Mouse (Mus musculus): ENCODE measurements around the gene Patz1. TPM values are rescaled to one million over a fixed set of nuclear protein-coding genes. Genes with fewer than 3 reads are reported as not detected.

Gene Patz1
- polyA plus RNA-seq, 1 experiment from 2014 or later, result 11.5 TPM

DNA sequence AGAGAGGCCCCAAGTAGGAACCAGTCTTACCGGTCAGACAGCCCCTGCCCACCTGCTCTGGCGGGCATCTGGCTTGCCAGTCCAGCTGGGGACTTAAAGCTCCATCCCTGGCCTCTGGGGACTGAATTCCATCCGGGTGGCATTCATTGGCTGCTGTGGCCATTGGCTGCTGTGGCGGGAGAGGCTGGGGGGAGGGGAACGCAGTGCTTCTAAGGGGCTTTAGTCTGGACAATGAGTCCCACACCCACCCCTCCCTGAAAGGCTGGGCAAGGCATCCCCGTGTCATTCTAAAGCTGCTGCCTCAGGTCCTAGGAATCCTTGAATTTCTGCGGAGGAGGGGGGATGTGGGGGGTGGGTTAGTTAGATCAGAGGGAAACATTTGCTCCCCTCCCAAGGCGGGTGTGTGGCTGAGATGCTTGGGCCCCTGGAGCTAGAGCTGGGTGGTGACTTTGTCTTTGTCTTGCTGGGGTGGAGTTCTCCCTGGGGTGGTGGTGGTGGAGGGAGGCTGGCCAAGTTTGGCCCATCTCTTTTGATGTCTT lies 4.1 kb downstream of the Patz1 start:
- peak overlapping the region; percentile 93 for H3K27ac ChIP-seq (replicated peaks)
- H3K9me3 ChIP-seq (replicated peaks), result no peaks in the 10 kb centered on the region
- H3K36me3 ChIP-seq (replicated peaks), result peaks cover 43% of the 10 kb centered on the region
- H3K9ac ChIP-seq, result peak overlapping the region; percentile 81
- WGBS (ENCODE audit: insufficient replicate concordance), result 2% methylated on average over 8 of the region's 8 CpGs
- H3K4me1 ChIP-seq (replicated peaks), result peaks cover 82% of the 10 kb centered on the region
- ATAC-seq (ENCODE audit: insufficient read depth), result no peak
- H3K4me2 ChIP-seq, result peak overlapping the region; percentile 100
- peak overlapping the region; percentile 94 for H3K4me3 ChIP-seq (replicated peaks)
- H3K27me3 ChIP-seq, result peaks cover 14% of the 10 kb centered on the region

DNA sequence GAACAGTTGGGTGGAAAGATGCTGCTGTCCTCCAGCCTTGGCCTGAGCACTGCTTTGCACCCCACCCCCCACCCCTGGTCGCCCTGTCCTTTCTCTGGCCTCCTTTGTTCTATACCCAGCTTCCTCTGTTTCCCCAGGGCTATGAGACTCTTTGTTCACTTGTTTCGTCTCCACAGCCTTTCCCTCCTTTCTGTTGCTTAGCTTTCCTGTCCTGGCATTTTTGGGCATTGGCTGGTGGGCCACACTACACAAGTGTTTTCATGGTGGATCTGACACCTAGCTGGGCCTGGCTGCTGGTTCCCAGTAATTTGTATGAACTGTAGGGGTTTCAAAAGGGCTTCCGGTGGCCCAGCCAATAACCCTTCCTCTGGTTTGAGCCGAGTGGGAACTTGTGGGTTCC lies 4.7 kb downstream of the Patz1 start:
- Histone ChIP-seq H3K27me3 (peaks cover 9% of the 10 kb centered on the region), H3K36me3 (replicated peaks) (peaks cover 48% of the 10 kb centered on the region), H3K4me3 (replicated peaks) (peak overlapping the region; percentile 94), H3K9me3 (replicated peaks) (no peaks in the 10 kb centered on the region), H3K9ac (peak overlapping the region; percentile 81), H3K4me1 (replicated peaks) (peaks cover 76% of the 10 kb centered on the region), H3K27ac (replicated peaks) (peak overlapping the region; percentile 93), H3K4me2 (peak overlapping the region; percentile 100)
- 43% methylated on average over 4 of the region's 4 CpGs for WGBS (ENCODE audit: insufficient replicate concordance)
- ATAC-seq (ENCODE audit: insufficient read depth), result no peak

DNA sequence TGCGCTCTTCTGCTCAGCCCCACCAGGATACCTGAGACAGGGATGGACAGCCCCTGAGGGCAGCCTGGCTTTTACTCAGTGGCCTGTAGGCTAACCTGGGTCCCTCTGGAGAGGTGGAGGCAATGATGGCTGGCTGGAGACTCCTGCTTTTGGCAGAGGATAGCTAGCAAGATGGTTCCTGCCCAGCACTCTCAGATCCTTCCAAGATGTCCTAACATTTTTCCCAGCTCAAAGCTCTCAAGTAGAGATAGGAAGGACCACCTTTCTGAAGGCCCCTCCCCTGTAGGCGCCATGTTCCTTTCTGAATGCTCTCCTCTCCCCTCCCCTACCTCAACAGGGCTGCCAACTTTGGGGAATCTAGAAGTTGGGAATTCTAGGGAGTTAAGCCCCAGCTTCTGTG lies 6.0 kb downstream of the Patz1 start:
- no peak for ATAC-seq (ENCODE audit: insufficient read depth)
- Histone ChIP-seq H3K9me3 (replicated peaks) (no peaks in the 10 kb centered on the region), H3K4me1 (replicated peaks) (peaks cover 64% of the 10 kb centered on the region), H3K4me2 (0 out of 2 replicates have a peak overlapping the region, but pooled peaks have one; percentile 100), H3K9ac (no peak overlapping the region), H3K27ac (replicated peaks) (no peak overlapping the region), H3K36me3 (replicated peaks) (peaks cover 61% of the 10 kb centered on the region), H3K27me3 (no peaks in the 10 kb centered on the region), H3K4me3 (replicated peaks) (no peak overlapping the region)
- WGBS (ENCODE audit: insufficient replicate concordance), result 75% methylated on average over 2 of the region's 2 CpGs

DNA sequence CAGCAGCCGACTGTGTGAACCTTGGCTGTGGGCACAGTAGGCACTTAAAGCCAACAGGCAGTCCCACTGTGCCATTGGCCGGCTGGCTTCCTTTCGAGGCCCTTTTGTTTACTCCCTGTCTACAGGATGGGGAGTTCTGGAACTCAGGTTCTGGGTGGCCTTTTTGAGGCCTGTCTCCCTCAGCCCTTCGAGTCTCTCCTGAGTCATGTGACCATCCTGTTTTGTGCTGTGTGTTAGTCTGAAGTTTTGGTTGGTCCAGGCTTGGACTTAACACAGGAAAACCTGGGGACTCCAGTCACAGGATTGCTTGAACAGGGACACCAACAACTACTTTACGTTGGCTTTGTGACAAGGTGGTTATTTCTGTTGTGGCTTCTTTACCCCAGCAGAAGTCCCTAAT lies 7.4 kb downstream of the Patz1 start:
- no peak for ATAC-seq (ENCODE audit: insufficient read depth)
- Histone ChIP-seq H3K27ac (replicated peaks) (no peak overlapping the region), H3K4me1 (replicated peaks) (peaks cover 53% of the 10 kb centered on the region), H3K27me3 (no peaks in the 10 kb centered on the region), H3K9me3 (replicated peaks) (no peaks in the 10 kb centered on the region), H3K36me3 (replicated peaks) (peaks cover 74% of the 10 kb centered on the region), H3K9ac (no peak overlapping the region), H3K4me3 (replicated peaks) (no peak overlapping the region), H3K4me2 (no peak overlapping the region)
- WGBS (ENCODE audit: insufficient replicate concordance), result 62% methylated on average over 5 of the region's 5 CpGs

DNA sequence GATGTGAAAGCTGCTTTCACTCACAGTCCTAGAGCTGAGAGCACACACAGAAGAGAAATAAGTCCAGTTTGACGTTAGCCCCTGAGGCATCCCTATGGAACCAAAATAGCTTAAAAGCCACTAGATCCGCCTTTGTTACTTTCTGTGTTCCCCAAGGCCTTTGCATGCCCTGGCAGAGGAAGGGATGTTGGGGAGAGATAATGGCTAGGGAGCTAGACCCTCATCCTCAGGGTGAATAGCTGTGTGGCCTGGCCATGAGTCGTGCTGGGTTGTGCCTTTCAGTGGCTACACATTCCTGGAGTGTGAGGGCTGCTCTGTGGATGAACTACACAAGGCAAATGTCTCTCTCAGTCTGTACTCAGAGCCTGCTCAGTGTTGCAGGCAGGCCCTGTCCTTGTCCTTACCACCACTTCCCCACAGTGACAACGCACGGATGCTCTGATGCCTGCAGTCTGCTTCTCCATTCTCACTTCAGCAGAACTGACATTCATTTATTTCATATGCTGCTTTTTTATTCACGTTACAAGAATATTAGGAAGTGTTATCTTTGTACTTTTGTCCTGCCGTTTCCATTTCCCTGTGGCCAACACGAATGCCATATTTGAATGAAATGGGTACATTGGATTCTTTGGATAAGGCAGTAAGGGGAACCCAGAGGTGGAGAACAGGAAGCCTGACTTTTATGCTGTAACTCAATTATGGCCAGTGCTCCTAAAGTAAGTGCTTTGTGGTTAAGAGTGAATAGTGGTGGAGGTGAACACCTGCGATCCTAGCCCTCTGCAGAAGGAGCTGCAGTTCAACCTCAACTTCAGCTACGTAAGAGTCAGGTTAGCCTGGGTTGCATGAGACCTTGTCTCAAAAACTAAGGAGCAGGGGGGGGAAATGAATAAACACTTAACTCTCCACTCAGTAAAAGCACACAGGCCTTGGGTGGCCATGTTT lies 9.5 kb downstream of the Patz1 start:
- Histone ChIP-seq H3K27me3 (no peaks in the 10 kb centered on the region), H3K36me3 (replicated peaks) (peaks cover 94% of the 10 kb centered on the region), H3K4me1 (replicated peaks) (peaks cover 32% of the 10 kb centered on the region), H3K9me3 (replicated peaks) (no peaks in the 10 kb centered on the region), H3K27ac (replicated peaks) (no peak overlapping the region), H3K4me3 (replicated peaks) (no peak overlapping the region), H3K4me2 (no peak overlapping the region), H3K9ac (no peak overlapping the region)
- ATAC-seq (ENCODE audit: insufficient read depth), result no peak
- 55% methylated on average over 10 of the region's 10 CpGs for WGBS (ENCODE audit: insufficient replicate concordance)

DNA sequence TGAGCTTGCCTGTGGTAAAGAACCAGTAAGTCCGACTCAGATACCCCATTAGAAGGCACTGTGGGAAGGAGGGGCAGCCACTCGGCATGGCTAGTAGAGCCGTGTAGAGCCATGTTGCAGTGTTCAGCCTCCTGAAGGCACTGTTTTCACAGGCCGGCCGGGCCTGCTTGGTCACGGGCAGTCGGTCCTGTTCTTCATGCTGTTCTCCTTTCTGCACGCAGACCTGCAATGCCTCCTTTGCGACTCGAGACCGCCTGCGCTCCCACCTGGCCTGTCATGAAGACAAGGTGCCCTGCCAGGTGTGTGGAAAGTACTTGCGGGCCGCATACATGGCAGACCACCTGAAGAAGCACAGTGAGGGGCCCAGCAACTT lies 10.1 kb downstream of the Patz1 start:
- Histone ChIP-seq H3K4me3 (replicated peaks) (no peak overlapping the region), H3K4me1 (replicated peaks) (peaks cover 25% of the 10 kb centered on the region), H3K36me3 (replicated peaks) (peaks cover 93% of the 10 kb centered on the region), H3K9ac (no peak overlapping the region), H3K27me3 (no peaks in the 10 kb centered on the region), H3K9me3 (replicated peaks) (no peaks in the 10 kb centered on the region), H3K4me2 (no peak overlapping the region), H3K27ac (replicated peaks) (0 out of 2 replicates have a peak overlapping the region, but pooled peaks have one; percentile 10)
- 83% methylated on average over 14 of the region's 14 CpGs for WGBS (ENCODE audit: insufficient replicate concordance)
- ATAC-seq (ENCODE audit: insufficient read depth), result no peak

DNA sequence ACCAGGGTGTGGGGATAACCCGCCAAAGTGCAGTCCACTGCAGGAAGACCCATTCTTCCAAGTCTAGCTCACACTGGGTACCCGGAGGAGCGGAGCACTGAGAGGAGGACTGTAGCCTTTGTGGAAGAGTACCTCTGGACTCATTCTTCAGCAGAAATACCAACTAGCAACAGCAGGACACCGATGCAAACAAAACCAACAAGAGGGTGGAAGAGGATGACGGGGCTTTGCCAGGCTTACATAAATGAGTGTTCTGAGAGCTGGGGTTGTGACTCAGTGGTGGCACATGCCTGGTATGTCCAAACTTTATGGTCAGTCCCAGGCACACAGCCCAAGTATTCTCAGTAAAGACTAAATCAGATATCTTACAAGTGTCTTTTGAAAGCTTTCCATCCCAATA lies 12.4 kb downstream of the Patz1 start:
- Histone ChIP-seq H3K4me1 (replicated peaks) (peaks cover 3% of the 10 kb centered on the region), H3K36me3 (replicated peaks) (peaks cover 97% of the 10 kb centered on the region), H3K4me3 (replicated peaks) (no peak overlapping the region), H3K27me3 (no peaks in the 10 kb centered on the region), H3K9ac (no peak overlapping the region), H3K27ac (replicated peaks) (no peak overlapping the region), H3K4me2 (no peak overlapping the region), H3K9me3 (replicated peaks) (no peaks in the 10 kb centered on the region)
- 90% methylated on average over 5 of the region's 5 CpGs for WGBS (ENCODE audit: insufficient replicate concordance)
- ATAC-seq (ENCODE audit: insufficient read depth), result no peak

DNA sequence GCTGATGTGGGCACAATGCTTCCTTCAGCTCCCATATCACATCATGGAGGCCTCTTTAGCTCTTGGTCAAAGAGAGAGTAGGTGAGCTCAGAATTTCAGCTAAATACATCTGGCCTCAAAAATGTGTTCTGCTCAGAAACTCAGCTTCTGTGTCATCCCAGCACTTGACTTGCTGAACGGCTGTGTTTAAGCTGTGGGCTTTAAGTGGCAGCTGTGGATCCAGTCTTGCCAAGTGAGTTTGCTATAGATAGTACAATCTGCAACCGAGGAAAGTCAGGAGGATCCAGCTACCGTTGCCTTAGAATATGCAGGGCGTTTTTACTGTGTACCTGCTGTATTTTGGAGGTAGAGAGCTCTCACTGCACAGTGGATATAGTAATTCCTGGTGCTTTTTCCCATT lies 13.7 kb downstream of the Patz1 start:
- Histone ChIP-seq H3K4me1 (replicated peaks) (peaks cover 2% of the 10 kb centered on the region; the same call in 1 of the 2 replicates), H3K9ac (no peak overlapping the region), H3K27me3 (no peaks in the 10 kb centered on the region), H3K4me2 (no peak overlapping the region), H3K4me3 (replicated peaks) (no peak overlapping the region), H3K9me3 (replicated peaks) (no peaks in the 10 kb centered on the region), H3K27ac (replicated peaks) (no peak overlapping the region), H3K36me3 (replicated peaks) (peaks cover 97% of the 10 kb centered on the region)
- no peak for ATAC-seq (ENCODE audit: insufficient read depth)
- WGBS (ENCODE audit: insufficient replicate concordance), result 72% methylated on average over 4 of the region's 4 CpGs

DNA sequence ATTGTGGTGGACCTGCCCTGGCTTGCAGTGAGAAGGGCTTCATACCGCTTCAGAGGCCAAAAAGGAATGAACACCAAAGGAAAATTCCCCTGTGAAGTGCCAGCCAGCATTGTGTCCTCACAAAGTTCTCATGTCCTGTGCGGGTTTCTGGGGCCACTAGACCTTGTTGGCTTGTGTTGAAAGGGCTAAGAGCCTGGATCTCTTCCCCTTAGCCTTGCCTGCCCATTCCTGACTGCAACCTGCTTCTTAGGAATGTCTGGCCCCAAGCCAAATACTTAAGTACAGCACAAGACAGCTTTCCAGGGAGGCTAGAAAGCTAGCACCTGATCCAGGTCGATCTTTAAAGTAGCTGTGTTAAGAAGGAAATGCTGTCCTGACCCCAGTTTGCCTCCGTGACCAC lies 14.1 kb downstream of the Patz1 start:
- no peak overlapping the region for H3K27ac ChIP-seq (replicated peaks)
- H3K9ac ChIP-seq, result no peak overlapping the region
- H3K4me1 ChIP-seq (replicated peaks), result no peaks in the 10 kb centered on the region; the same call in 1 of the 2 replicates
- 67% methylated on average over 4 of the region's 4 CpGs for WGBS (ENCODE audit: insufficient replicate concordance)
- H3K27me3 ChIP-seq, result no peaks in the 10 kb centered on the region
- no peaks in the 10 kb centered on the region for H3K9me3 ChIP-seq (replicated peaks)
- ATAC-seq (ENCODE audit: insufficient read depth), result no peak
- no peak overlapping the region for H3K4me2 ChIP-seq
- H3K36me3 ChIP-seq (replicated peaks), result peaks cover 97% of the 10 kb centered on the region
- H3K4me3 ChIP-seq (replicated peaks), result no peak overlapping the region

DNA sequence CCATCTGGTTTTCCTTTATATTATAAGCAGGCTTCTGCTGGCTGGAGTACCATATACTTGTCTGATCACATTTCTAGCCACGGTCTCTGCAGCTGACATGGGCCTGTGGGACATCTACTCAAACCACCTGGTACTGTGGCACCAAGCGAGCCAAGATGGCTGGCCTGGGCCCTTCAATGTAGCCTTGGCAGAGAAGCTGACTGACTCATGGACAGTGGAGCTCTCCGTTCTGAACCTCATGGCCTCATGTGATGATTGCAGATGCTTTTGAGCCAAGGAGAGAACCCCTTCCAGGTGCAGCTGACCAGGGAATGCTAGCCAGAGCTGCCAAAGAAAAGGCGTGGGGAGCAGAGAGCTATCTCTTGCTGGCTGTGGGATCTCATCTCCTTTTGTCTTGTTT lies 17.1 kb downstream of the Patz1 start:
- ATAC-seq (ENCODE audit: insufficient read depth), result no peak

DNA sequence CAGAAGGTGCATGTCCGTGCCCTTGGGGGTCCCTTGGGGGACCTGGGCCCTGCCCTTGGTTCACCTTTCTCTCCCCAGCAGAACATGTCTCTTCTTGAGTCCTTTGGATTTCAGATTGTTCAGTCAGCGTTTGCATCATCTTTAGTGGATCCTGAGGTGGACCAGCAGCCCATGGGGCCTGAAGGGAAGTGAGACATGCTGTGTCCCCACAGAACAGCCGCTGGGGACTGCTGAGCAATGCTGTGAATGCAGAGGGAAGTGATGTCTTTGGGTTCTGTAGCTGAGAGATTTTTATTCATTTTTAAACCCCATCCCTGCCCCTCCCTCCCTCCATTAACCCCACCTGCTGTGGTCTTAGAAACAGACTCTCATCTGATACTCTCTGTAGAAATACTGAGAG lies 19.2 kb downstream of the Patz1 start:
- peaks cover 19% of the 10 kb centered on the region for H3K4me1 ChIP-seq (replicated peaks)
- peaks cover 90% of the 10 kb centered on the region for H3K36me3 ChIP-seq (replicated peaks)

More for the DNA sequence above, 17.1 kb downstream of the Patz1 start:
- no peak overlapping the region for H3K27ac ChIP-seq (replicated peaks)
- no peaks in the 10 kb centered on the region for H3K27me3 ChIP-seq
- H3K9me3 ChIP-seq (replicated peaks), result no peaks in the 10 kb centered on the region
- H3K36me3 ChIP-seq (replicated peaks), result peaks cover 97% of the 10 kb centered on the region
- H3K4me1 ChIP-seq (replicated peaks), result peaks cover 4% of the 10 kb centered on the region
- no peak overlapping the region for H3K4me3 ChIP-seq (replicated peaks)
- H3K4me2 ChIP-seq, result no peak overlapping the region
- 85% methylated on average over 4 of the region's 4 CpGs for WGBS (ENCODE audit: insufficient replicate concordance)
- H3K9ac ChIP-seq, result no peak overlapping the region

More for the DNA sequence above, 19.2 kb downstream of the Patz1 start:
- ATAC-seq (ENCODE audit: insufficient read depth), result no peak
- 78% methylated on average over 3 of the region's 3 CpGs for WGBS (ENCODE audit: insufficient replicate concordance)
- Histone ChIP-seq H3K27ac (replicated peaks) (no peak overlapping the region), H3K4me2 (no peak overlapping the region), H3K27me3 (no peaks in the 10 kb centered on the region), H3K4me3 (replicated peaks) (no peak overlapping the region), H3K9me3 (replicated peaks) (no peaks in the 10 kb centered on the region), H3K9ac (no peak overlapping the region)
